16 mouse cellular contexts compared by ENCODE assay signal in the genomic region with DNA sequence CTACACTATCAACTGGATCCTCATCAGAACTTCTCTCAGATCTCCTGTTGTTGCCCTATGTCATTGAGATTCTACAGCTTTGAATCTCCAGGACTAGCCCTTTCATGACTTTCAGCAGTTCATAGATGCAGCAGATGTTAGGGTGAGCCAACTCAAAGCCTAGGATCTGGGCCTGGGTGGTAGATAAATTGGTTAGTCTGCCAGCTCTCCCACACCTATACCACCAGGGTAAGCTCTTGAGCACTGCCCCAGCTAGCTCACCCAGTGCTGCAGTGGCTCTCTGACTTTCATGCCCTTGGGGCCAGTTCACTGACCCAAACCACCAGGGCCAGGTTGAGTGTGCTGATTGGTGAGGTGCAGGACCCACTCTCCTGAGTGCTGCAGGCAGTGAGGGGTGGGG.
"Had no signal": no experiment of that assay in that cellular context is flagged by ENCODE, and none has a peak within 500 bp of the region (broad histone marks: within the 10 kb centered on the region; RNA-seq: fewer than 3 reads in every experiment).

No protein-coding gene starts in this region.

- DNase-seq: kidney, adult 8-10 months; kidney, postnatal 25 days; layer of hippocampus, adult 9-11 months; layer of hippocampus, postnatal 36 days; lung, adult 2 months; lung, postnatal 4 days; right cerebral cortex, postnatal 14 days; thymus, adult 2 months; thymus, postnatal 25 days had no signal

- ATAC-seq: lung, postnatal 0 days; midbrain, embryonic 16.5 days had no signal

- H3K4me1 ChIP-seq: liver, embryonic 15.5 days; midbrain, embryonic 12.5 days; neural tube, embryonic 13.5 days; stomach, embryonic 15.5 days had no signal

- H3K9me3 ChIP-seq: liver, embryonic 15.5 days; midbrain, embryonic 12.5 days; stomach, embryonic 15.5 days had no signal

- H3K27me3 ChIP-seq: liver, embryonic 15.5 days; midbrain, embryonic 12.5 days; neural tube, embryonic 13.5 days; stomach, embryonic 15.5 days had no signal

- H3K4me2 ChIP-seq: liver, embryonic 11.5 days; liver, embryonic 15.5 days; midbrain, embryonic 12.5 days; neural tube, embryonic 13.5 days; stomach, embryonic 15.5 days had no signal

- H3K4me3 ChIP-seq: liver, embryonic 15.5 days; midbrain, embryonic 12.5 days; neural tube, embryonic 13.5 days; stomach, embryonic 15.5 days had no signal

- H3K9ac ChIP-seq: liver, embryonic 15.5 days; midbrain, embryonic 12.5 days; neural tube, embryonic 13.5 days; stomach, embryonic 15.5 days had no signal

- H3K27ac ChIP-seq: liver, embryonic 15.5 days; midbrain, embryonic 12.5 days; neural tube, embryonic 13.5 days; stomach, embryonic 15.5 days had no signal

- H3K36me3 ChIP-seq: liver, embryonic 15.5 days; midbrain, embryonic 12.5 days; neural tube, embryonic 13.5 days; stomach, embryonic 15.5 days had no signal
